Mouse (Mus musculus): Measurements from ENCODE around the gene Coq10b. TPM values are rescaled to one million over a fixed set of nuclear protein-coding genes. Genes with fewer than 3 reads are reported as not detected.
"Not testable (repeated sequence)": the region's sequence is repeated elsewhere in the genome, so short reads cannot be mapped to it uniquely, and the experiment has no call there.

The Coq10b gene
- total and polyA plus RNA-seq, 2 experiments = 6.3 to 63.2 TPM

- Histone ChIP-seq H3K9ac (ENCODE audit: low read depth, low read length) (no peak overlapping the region), H3K27ac (replicated peaks; ENCODE audit: insufficient read depth, low read depth, low read length) (no peak overlapping the region), H3K36me3 (ENCODE audit: control insufficient read depth, insufficient read depth, low read length) (peaks cover 57% of the 10 kb centered on the region), H3K79me2 (ENCODE audit: control insufficient read depth, insufficient read depth, low read length) (peaks cover 28% of the 10 kb centered on the region), H3K27me3 (ENCODE audit: control insufficient read depth, insufficient read depth, low read length) (no peaks in the 10 kb centered on the region), H3K4me3 (ENCODE audit: insufficient read depth, low read depth, low read length) (no peak overlapping the region), H3K4me1 (ENCODE audit: control insufficient read depth, insufficient read depth, low read length) (peaks cover 22% of the 10 kb centered on the region)
- DNase-seq (ENCODE audit: extremely low read depth, low read depth, low spot score) = no peak
- WGBS = 92% methylated on average over 4 of the region's 4 CpGs
- no peak for TF ChIP-seq CTCF (IDR thresholded peaks at IDR 0.05; ENCODE audit: low read depth, low read length)
- TF ChIP-seq POLR2A (IDR thresholded peaks at IDR 0.05; ENCODE audit: extremely low read depth, insufficient read depth, low read length) = no peak
Observed at GRCm38 (mm10) chr1:55061772-55062171, 9.2 kb downstream of the Coq10b start.

GRCm38 (mm10) chr1:55072328-55072727, 19.8 kb downstream of the Coq10b start:
- not testable (repeated sequence) for H3K27ac ChIP-seq (replicated peaks; ENCODE audit: insufficient read depth, low read depth, low read length); DNase-seq (ENCODE audit: extremely low read depth, low read depth, low spot score); H3K9ac ChIP-seq (ENCODE audit: low read depth, low read length); H3K79me2 ChIP-seq (ENCODE audit: control insufficient read depth, insufficient read depth, low read length); H3K4me3 ChIP-seq (ENCODE audit: insufficient read depth, low read depth, low read length); H3K27me3 ChIP-seq (ENCODE audit: control insufficient read depth, insufficient read depth, low read length); H3K4me1 ChIP-seq (ENCODE audit: control insufficient read depth, insufficient read depth, low read length)
- peaks cover 54% of the 10 kb centered on the region for H3K36me3 ChIP-seq (ENCODE audit: control insufficient read depth, insufficient read depth, low read length)

DNA sequence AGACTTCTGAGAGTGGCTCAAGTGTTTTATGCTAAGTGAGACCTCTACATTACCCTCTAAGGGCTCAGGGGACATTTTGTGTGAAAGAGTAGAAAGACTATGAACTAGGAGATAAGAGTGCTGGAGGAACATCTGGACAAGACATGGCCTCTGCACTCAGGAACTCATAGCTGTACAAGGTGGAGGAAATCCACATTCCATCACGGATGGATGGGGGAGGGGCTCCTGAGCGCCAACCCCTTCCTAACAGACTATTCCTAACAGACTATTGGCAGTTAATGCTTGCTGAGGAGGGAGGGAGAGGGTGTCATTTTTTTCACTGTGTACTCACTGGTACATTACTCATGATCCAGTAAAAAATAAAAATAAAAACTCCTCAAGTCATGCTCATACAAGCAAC, 22.2 kb downstream of the Coq10b start:
- TF ChIP-seq POLR2A (IDR thresholded peaks at IDR 0.05; ENCODE audit: extremely low read depth, insufficient read depth, low read length) = no peak
- TF ChIP-seq CTCF (IDR thresholded peaks at IDR 0.05; ENCODE audit: low read depth, low read length) = no peak
- H3K4me3 ChIP-seq (ENCODE audit: insufficient read depth, low read depth, low read length) = no peak overlapping the region
- no peak overlapping the region for H3K9ac ChIP-seq (ENCODE audit: low read depth, low read length)
- H3K36me3 ChIP-seq (ENCODE audit: control insufficient read depth, insufficient read depth, low read length) = peaks cover 53% of the 10 kb centered on the region
- WGBS = 57% methylated on average over 2 of the region's 2 CpGs
- no peaks in the 10 kb centered on the region for H3K27me3 ChIP-seq (ENCODE audit: control insufficient read depth, insufficient read depth, low read length)
- H3K79me2 ChIP-seq (ENCODE audit: control insufficient read depth, insufficient read depth, low read length) = no peaks in the 10 kb centered on the region
- H3K4me1 ChIP-seq (ENCODE audit: control insufficient read depth, insufficient read depth, low read length) = peaks cover 6% of the 10 kb centered on the region; the same call in 1 of the 2 replicates
- no peak overlapping the region for H3K27ac ChIP-seq (replicated peaks; ENCODE audit: insufficient read depth, low read depth, low read length)
- no peak for DNase-seq (ENCODE audit: extremely low read depth, low read depth, low spot score)

DNA sequence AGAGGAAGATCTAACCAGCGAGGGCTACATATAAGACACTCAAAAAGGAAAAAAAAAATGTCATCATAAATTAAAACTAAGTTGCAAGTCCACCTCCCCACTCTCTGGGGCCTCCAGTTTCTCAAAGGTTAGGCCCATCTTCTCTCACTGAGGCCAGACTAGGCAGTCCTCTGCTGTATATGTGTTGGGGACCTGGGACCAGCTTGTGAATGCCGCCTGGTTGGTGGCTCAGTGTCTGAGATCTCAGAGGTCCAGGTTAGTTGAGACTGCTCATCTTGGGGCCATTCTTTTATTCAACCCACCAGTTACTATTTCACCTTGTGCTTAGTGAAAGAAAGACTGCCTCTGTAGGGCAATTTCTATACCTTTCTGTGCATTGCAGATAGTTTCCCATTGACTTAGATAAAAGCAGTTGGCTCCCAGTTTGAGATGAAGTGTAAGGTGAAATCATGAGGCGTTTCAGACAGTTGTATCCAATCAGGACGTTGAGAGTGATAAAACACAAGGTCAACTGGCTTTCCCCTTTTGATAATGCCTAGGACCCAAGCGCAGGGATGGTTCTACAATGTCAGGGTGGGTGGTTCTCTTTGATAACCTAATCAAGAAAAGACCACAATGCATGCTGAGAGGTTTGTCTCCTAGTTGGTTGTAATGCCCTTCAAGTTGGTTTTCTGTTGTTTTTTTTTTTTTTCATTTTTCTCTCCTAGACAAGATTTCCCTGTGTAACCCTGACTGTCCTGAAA, 23.3 kb downstream of the Coq10b start:
- H3K27me3 ChIP-seq (ENCODE audit: control insufficient read depth, insufficient read depth, low read length) = no peaks in the 10 kb centered on the region
- 75% methylated on average over 5 of the region's 5 CpGs for WGBS
- peaks cover 9% of the 10 kb centered on the region for H3K4me1 ChIP-seq (ENCODE audit: control insufficient read depth, insufficient read depth, low read length)
- no peaks in the 10 kb centered on the region for H3K79me2 ChIP-seq (ENCODE audit: control insufficient read depth, insufficient read depth, low read length)
- no peak overlapping the region for H3K4me3 ChIP-seq (ENCODE audit: insufficient read depth, low read depth, low read length)
- H3K36me3 ChIP-seq (ENCODE audit: control insufficient read depth, insufficient read depth, low read length) = peaks cover 52% of the 10 kb centered on the region
- TF ChIP-seq POLR2A (IDR thresholded peaks at IDR 0.05; ENCODE audit: extremely low read depth, insufficient read depth, low read length) (no peak), CTCF (IDR thresholded peaks at IDR 0.05; ENCODE audit: low read depth, low read length) (no peak)
- no peak for DNase-seq (ENCODE audit: extremely low read depth, low read depth, low spot score)
- peak overlapping the region; percentile 36 for H3K27ac ChIP-seq (replicated peaks; ENCODE audit: insufficient read depth, low read depth, low read length)
- H3K9ac ChIP-seq (ENCODE audit: low read depth, low read length) = no peak overlapping the region

GRCm38 (mm10) chr1:55076395-55076743, 23.8 kb downstream of the Coq10b start:
- no peaks in the 10 kb centered on the region for H3K79me2 ChIP-seq (ENCODE audit: control insufficient read depth, insufficient read depth, low read length)
- H3K27ac ChIP-seq (replicated peaks; ENCODE audit: insufficient read depth, low read depth, low read length) = no peak overlapping the region; the same call in 1 of the 2 replicates
- no peaks in the 10 kb centered on the region for H3K27me3 ChIP-seq (ENCODE audit: control insufficient read depth, insufficient read depth, low read length)
- H3K36me3 ChIP-seq (ENCODE audit: control insufficient read depth, insufficient read depth, low read length) = peaks cover 51% of the 10 kb centered on the region
- TF ChIP-seq POLR2A (IDR thresholded peaks at IDR 0.05; ENCODE audit: extremely low read depth, insufficient read depth, low read length) (no peak), CTCF (IDR thresholded peaks at IDR 0.05; ENCODE audit: low read depth, low read length) (no peak)
- no peak overlapping the region for H3K4me3 ChIP-seq (ENCODE audit: insufficient read depth, low read depth, low read length)
- no peak overlapping the region for H3K9ac ChIP-seq (ENCODE audit: low read depth, low read length)
- peaks cover 10% of the 10 kb centered on the region for H3K4me1 ChIP-seq (ENCODE audit: control insufficient read depth, insufficient read depth, low read length)
- DNase-seq (ENCODE audit: extremely low read depth, low read depth, low spot score) = peak; percentile 58

DNA sequence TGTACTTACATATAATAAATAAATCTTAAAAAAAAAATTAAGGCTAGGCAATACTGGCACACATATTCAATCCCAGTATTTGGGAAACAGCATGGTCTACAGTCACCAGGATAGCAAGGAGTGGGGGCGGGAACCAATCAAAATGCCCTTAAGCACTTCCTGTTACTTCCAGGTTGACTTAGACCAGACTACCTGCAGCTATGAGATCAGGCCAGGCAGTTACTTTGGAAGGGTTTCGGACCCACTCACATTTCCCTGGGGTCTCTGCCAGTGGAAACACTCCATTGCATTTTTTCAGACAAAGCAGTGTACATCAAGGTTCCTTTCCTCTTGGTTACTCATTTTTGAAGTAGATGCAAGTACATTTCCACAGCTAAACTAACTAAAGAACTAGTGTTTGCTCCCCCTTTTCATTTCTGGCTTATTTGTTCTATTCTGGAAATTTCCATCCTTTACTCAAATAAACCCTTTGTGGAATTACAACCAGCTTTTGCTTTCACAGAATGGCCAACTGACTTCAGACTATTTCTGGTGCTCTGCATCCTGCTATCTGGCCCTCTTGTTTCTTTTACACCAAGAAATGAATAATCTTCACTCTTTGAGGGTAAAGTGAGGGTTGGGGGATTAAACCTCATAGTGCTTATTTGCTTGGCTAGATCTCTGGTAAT, 24.4 kb downstream of the Coq10b start:
- H3K4me1 ChIP-seq (ENCODE audit: control insufficient read depth, insufficient read depth, low read length) = peaks cover 10% of the 10 kb centered on the region
- TF ChIP-seq POLR2A (IDR thresholded peaks at IDR 0.05; ENCODE audit: extremely low read depth, insufficient read depth, low read length) = no peak
- TF ChIP-seq CTCF (IDR thresholded peaks at IDR 0.05; ENCODE audit: low read depth, low read length) = no peak
- no peaks in the 10 kb centered on the region for H3K79me2 ChIP-seq (ENCODE audit: control insufficient read depth, insufficient read depth, low read length)
- no peak overlapping the region for H3K4me3 ChIP-seq (ENCODE audit: insufficient read depth, low read depth, low read length)
- peaks cover 51% of the 10 kb centered on the region for H3K36me3 ChIP-seq (ENCODE audit: control insufficient read depth, insufficient read depth, low read length)
- DNase-seq (ENCODE audit: extremely low read depth, low read depth, low spot score) = no peak
- no peaks in the 10 kb centered on the region for H3K27me3 ChIP-seq (ENCODE audit: control insufficient read depth, insufficient read depth, low read length)
- 100% methylated on average over 2 of the region's 2 CpGs for WGBS
- 0 out of 2 replicates have a peak overlapping the region, but pooled peaks have one; percentile 48 for H3K27ac ChIP-seq (replicated peaks; ENCODE audit: insufficient read depth, low read depth, low read length)
- H3K9ac ChIP-seq (ENCODE audit: low read depth, low read length) = no peak overlapping the region

Data from liver, adult 2 months (tissue).